Mouse (Mus musculus) testis, adult 2 months (tissue): ENCODE measurements around the gene 1700001P01Rik.

ENCODE experiments used
- CTCF ChIP-seq: fragments of 200-500 bp; IDR thresholded peaks from 2 replicates; pipeline ENCODE4 v1.5.1; 2012; ENCODE audit warnings: low read depth, mild to moderate bottlenecking, inconsistent platforms, low read length, moderate library complexity; ENCODE audit not compliant: control insufficient read depth, insufficient read depth, insufficient replicate concordance
- POLR2A ChIP-seq: fragments of 200-500 bp; IDR thresholded peaks from 2 replicates; pipeline ENCODE4 v1.6.1; 2012; ENCODE audit warnings: low read depth, mild to moderate bottlenecking, inconsistent platforms, low read length, moderate library complexity; ENCODE audit not compliant: control insufficient read depth

- TF ChIP-seq CTCF (no peak), POLR2A (no peak)
Observed at GRCm38 (mm10) chr11:97745331-97745721, 30.4 kb downstream of the 1700001P01Rik start.
